Comparison of ENCODE assay signal across 10 mouse cellular contexts in the genomic region with DNA sequence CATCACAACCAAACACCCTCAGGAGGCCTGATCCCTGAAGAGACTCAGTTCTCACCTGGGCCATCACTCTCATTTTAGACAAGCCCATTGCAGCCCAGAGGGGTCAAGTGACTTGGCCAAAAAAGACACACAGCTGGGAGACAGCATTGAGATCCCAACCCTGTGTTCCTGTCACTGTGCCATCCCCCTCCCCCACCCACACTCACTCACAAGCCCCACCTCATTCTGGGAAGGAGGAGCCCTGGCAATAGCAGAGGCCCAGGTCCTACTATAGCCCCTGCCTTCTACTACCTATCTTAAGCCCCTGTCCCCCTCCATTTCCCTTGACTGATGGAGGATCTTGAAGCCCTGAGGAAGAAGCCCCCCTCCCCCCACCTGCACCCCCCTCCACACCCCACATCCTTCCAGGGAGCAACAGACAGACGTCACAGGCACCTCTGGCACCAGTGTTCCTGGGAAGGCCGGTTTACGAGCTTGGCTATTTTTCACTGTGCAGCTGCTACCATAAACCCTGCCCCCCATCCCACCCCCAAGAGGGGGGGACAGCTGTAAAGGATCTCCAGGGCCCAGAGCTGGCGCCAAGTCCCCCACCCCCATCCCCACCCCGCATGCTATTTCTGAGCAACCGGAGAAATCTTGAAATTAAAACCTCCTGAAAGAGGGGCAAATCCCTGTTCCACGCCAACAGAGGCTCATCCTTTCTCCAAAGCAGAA. TPM values are rescaled to one million over a fixed set of nuclear protein-coding genes. Genes with fewer than 3 reads are reported as not detected.
DNase-seq lines count a peak whose midpoint lies in the region; ATAC-seq lines count a peak whose summit lies in the region.
"Had no signal": no experiment of that assay in that cellular context is flagged by ENCODE, and none has a peak within 500 bp of the region (broad histone marks: within the 10 kb centered on the region; RNA-seq: fewer than 3 reads in every experiment).

No protein-coding gene starts in this region.

- peaks cover 3% of the 10 kb centered on the region; the same call in 1 of the 2 replicates for H3K27me3 ChIP-seq in forebrain, embryonic 10.5 days (ENCODE audit: poor library complexity, severe bottlenecking)
- H3K27me3 ChIP-seq in forebrain, embryonic 15.5 days = no peaks in the 10 kb centered on the region
- no peaks in the 10 kb centered on the region for H3K27me3 ChIP-seq in midbrain, embryonic 11.5 days (ENCODE audit: control insufficient read depth, insufficient read depth, low read length)
- H3K27me3 ChIP-seq in midbrain, embryonic 16.5 days (ENCODE audit: control insufficient read depth, insufficient read depth, low read depth, low read length) = peaks cover 2% of the 10 kb centered on the region; the same call in 1 of the 2 replicates
- H3K27me3 ChIP-seq in limb, embryonic 12.5 days = no peaks in the 10 kb centered on the region
- H3K27me3 ChIP-seq in forebrain, embryonic 12.5 days = peaks cover 4% of the 10 kb centered on the region; the same call in 1 of the 2 replicates

- no peak overlapping the region for H3K4me3 ChIP-seq in forebrain, embryonic 10.5 days
- H3K4me3 ChIP-seq in forebrain, embryonic 15.5 days = no peak overlapping the region
- no peak overlapping the region for H3K4me3 ChIP-seq in midbrain, embryonic 11.5 days (ENCODE audit: low read depth, low read length)
- no peak overlapping the region for H3K4me3 ChIP-seq in midbrain, embryonic 16.5 days (ENCODE audit: low read depth, low read length)
- no peak overlapping the region for H3K4me3 ChIP-seq in limb, embryonic 12.5 days (replicated peaks)
- no peak overlapping the region for H3K4me3 ChIP-seq in forebrain, embryonic 12.5 days (replicated peaks)
- H3K4me3 ChIP-seq: megakaryocyte, embryonic 14.5 days had no signal

- H3K9ac ChIP-seq in forebrain, embryonic 15.5 days (replicated peaks) = no peak overlapping the region
- H3K9ac ChIP-seq in midbrain, embryonic 11.5 days (ENCODE audit: low read length) = no peak overlapping the region
- H3K9ac ChIP-seq in midbrain, embryonic 16.5 days (ENCODE audit: low read depth, low read length) = no peak overlapping the region
- H3K9ac ChIP-seq in limb, embryonic 12.5 days (replicated peaks) = no peak overlapping the region
- H3K9ac ChIP-seq in forebrain, embryonic 12.5 days = no peak overlapping the region

- peak overlapping the region; percentile 54 for H3K27ac ChIP-seq in forebrain, embryonic 10.5 days
- H3K27ac ChIP-seq in forebrain, embryonic 15.5 days (replicated peaks) = no peak overlapping the region
- H3K27ac ChIP-seq in midbrain, embryonic 11.5 days (ENCODE audit: low read depth, low read length) = no peak overlapping the region
- no peak overlapping the region for H3K27ac ChIP-seq in midbrain, embryonic 16.5 days (ENCODE audit: low read length)
- peak overlapping the region; percentile 97 for H3K27ac ChIP-seq in limb, embryonic 12.5 days
- H3K27ac ChIP-seq in forebrain, embryonic 12.5 days = no peak overlapping the region

- peaks cover 26% of the 10 kb centered on the region for H3K4me1 ChIP-seq in forebrain, embryonic 10.5 days
- H3K4me1 ChIP-seq in forebrain, embryonic 15.5 days = no peaks in the 10 kb centered on the region
- 0 out of 2 replicates have a peak, but pooled peaks cover 5% of the 10 kb centered on the region for H3K4me1 ChIP-seq in midbrain, embryonic 11.5 days (ENCODE audit: control insufficient read depth, insufficient read depth, low read length)
- H3K4me1 ChIP-seq in midbrain, embryonic 16.5 days (ENCODE audit: control insufficient read depth, insufficient read depth, low read length) = no peaks in the 10 kb centered on the region
- H3K4me1 ChIP-seq in limb, embryonic 12.5 days (replicated peaks) = peaks cover 85% of the 10 kb centered on the region
- 0 out of 2 replicates have a peak, but pooled peaks cover 11% of the 10 kb centered on the region for H3K4me1 ChIP-seq in forebrain, embryonic 12.5 days

- WGBS in forebrain, embryonic 10.5 days = 56% methylated on average over 7 of the region's 7 CpGs
- WGBS in forebrain, embryonic 15.5 days = 47% methylated on average over 7 of the region's 7 CpGs
- WGBS in midbrain, embryonic 11.5 days = 55% methylated on average over 7 of the region's 7 CpGs
- WGBS in midbrain, embryonic 16.5 days = 50% methylated on average over 7 of the region's 7 CpGs
- 3% methylated on average over 7 of the region's 7 CpGs for WGBS in limb, embryonic 12.5 days
- WGBS in forebrain, embryonic 12.5 days = 48% methylated on average over 7 of the region's 7 CpGs

- no peaks in the 10 kb centered on the region for H3K36me3 ChIP-seq in forebrain, embryonic 10.5 days (replicated peaks)
- no peaks in the 10 kb centered on the region for H3K36me3 ChIP-seq in forebrain, embryonic 15.5 days
- no peaks in the 10 kb centered on the region for H3K36me3 ChIP-seq in midbrain, embryonic 11.5 days (ENCODE audit: control insufficient read depth, insufficient read depth, low read length)
- H3K36me3 ChIP-seq in midbrain, embryonic 16.5 days (ENCODE audit: control insufficient read depth, insufficient read depth, low read length) = no peaks in the 10 kb centered on the region
- H3K36me3 ChIP-seq in limb, embryonic 12.5 days = peaks cover 21% of the 10 kb centered on the region
- H3K36me3 ChIP-seq in forebrain, embryonic 12.5 days (replicated peaks) = no peaks in the 10 kb centered on the region

- H3K9me3 ChIP-seq in forebrain, embryonic 10.5 days = no peaks in the 10 kb centered on the region
- H3K9me3 ChIP-seq in forebrain, embryonic 15.5 days = no peaks in the 10 kb centered on the region
- no peaks in the 10 kb centered on the region for H3K9me3 ChIP-seq in midbrain, embryonic 11.5 days (ENCODE audit: control insufficient read depth, low read length)
- H3K9me3 ChIP-seq in midbrain, embryonic 16.5 days (replicated peaks; ENCODE audit: control insufficient read depth, low read length, poor library complexity, severe bottlenecking) = no peaks in the 10 kb centered on the region
- H3K9me3 ChIP-seq in limb, embryonic 12.5 days = no peaks in the 10 kb centered on the region
- no peaks in the 10 kb centered on the region for H3K9me3 ChIP-seq in forebrain, embryonic 12.5 days

- DNase-seq in forebrain, embryonic 10.5 days (ENCODE audit: extremely low spot score, low spot score) = no peak
- DNase-seq in midbrain, embryonic 11.5 days (ENCODE audit: low spot score, missing footprints) = peak; percentile 60
- peak; percentile 74 for DNase-seq in urinary bladder, postnatal 4 days (ENCODE audit: low spot score in 2 of 2)
- no peak for DNase-seq in left cerebral cortex, postnatal 10 days (ENCODE audit: extremely low spot score in 1 of 2, low spot score in 2 of 2)
- DNase-seq: layer of hippocampus, adult 9-11 months had no signal

- no peak overlapping the region for H3K4me2 ChIP-seq in forebrain, embryonic 15.5 days (replicated peaks)
- no peak overlapping the region for H3K4me2 ChIP-seq in midbrain, embryonic 11.5 days
- H3K4me2 ChIP-seq in midbrain, embryonic 16.5 days (ENCODE audit: low read length) = no peak overlapping the region
- H3K4me2 ChIP-seq in limb, embryonic 12.5 days = peak overlapping the region; percentile 31
- no peak overlapping the region for H3K4me2 ChIP-seq in forebrain, embryonic 12.5 days

- intact Hi-C loops in left cerebral cortex, postnatal 10 days (cut with DNase I) = no loop called here

- ATAC-seq in forebrain, embryonic 15.5 days (replicated peaks) = no peak
- ATAC-seq in midbrain, embryonic 11.5 days (ENCODE audit: low FRiP score) = no peak
- ATAC-seq in midbrain, embryonic 16.5 days = no peak
- ATAC-seq in limb, embryonic 12.5 days (ENCODE audit: insufficient number of reproducible peaks, insufficient read depth, low FRiP score, low TSS enrichment, low read depth) = peak; percentile 80
- ATAC-seq in forebrain, embryonic 12.5 days (ENCODE audit: low FRiP score) = no peak

RNA-seq across cellular contexts. Expression of gene Tmem119, which starts 11.1 kb away (rescaled TPM):
- polyA plus RNA-seq in forebrain, embryonic 10.5 days (2016; fragmentation: Nextera tagmentation; extraction: Ambion mirVana) = 28.8 and 36.2 TPM in 2 replicates
- polyA plus RNA-seq in forebrain, embryonic 15.5 days (2015; fragmentation: Nextera tagmentation; extraction: Ambion mirVana) = 4.9 and 5.1 TPM in 2 replicates
- 9.9 and 10.9 TPM in 2 replicates for polyA plus RNA-seq in midbrain, embryonic 11.5 days (2014; fragmentation: Nextera tagmentation; extraction: Ambion mirVana)
- polyA plus RNA-seq in midbrain, embryonic 16.5 days (2015; fragmentation: Nextera tagmentation; extraction: Ambion mirVana) = 4.8 and 5.0 TPM in 2 replicates
- 236 and 242 TPM in 2 replicates for polyA plus RNA-seq in limb, embryonic 12.5 days (2016; fragmentation: Nextera tagmentation; extraction: Ambion mirVana)
- 10 to 100 TPM; 12.0 to 16.0 TPM for total RNA-seq in left cerebral cortex, postnatal 10 days (2021)
- polyA plus RNA-seq in forebrain, embryonic 12.5 days (2016; fragmentation: Nextera tagmentation; extraction: Ambion mirVana) = 13.9 and 19.4 TPM in 2 replicates

RNA-seq across cellular contexts. Expression of gene Iscu, which starts 16.7 kb away (rescaled TPM):
- polyA plus RNA-seq in forebrain, embryonic 10.5 days (2016; fragmentation: Nextera tagmentation; extraction: Ambion mirVana) = 102 and 106 TPM in 2 replicates
- polyA plus RNA-seq in forebrain, embryonic 15.5 days (2015; fragmentation: Nextera tagmentation; extraction: Ambion mirVana) = 87.4 and 94.1 TPM in 2 replicates
- 117 and 121 TPM in 2 replicates for polyA plus RNA-seq in midbrain, embryonic 11.5 days (2014; fragmentation: Nextera tagmentation; extraction: Ambion mirVana)
- polyA plus RNA-seq in midbrain, embryonic 16.5 days (2015; fragmentation: Nextera tagmentation; extraction: Ambion mirVana) = 77.8 and 84.5 TPM in 2 replicates
- 117 and 128 TPM in 2 replicates for polyA plus RNA-seq in limb, embryonic 12.5 days (2016; fragmentation: Nextera tagmentation; extraction: Ambion mirVana)
- 10 to 100 TPM; 72.7 to 78.3 TPM for total RNA-seq in left cerebral cortex, postnatal 10 days (2021)
- polyA plus RNA-seq in forebrain, embryonic 12.5 days (2016; fragmentation: Nextera tagmentation; extraction: Ambion mirVana) = 107 and 113 TPM in 2 replicates

RNA-seq across cellular contexts. Expression of gene Sart3, which starts 16.9 kb away (rescaled TPM):
- polyA plus RNA-seq in forebrain, embryonic 10.5 days (2016; fragmentation: Nextera tagmentation; extraction: Ambion mirVana) = 74.6 and 78.3 TPM in 2 replicates
- polyA plus RNA-seq in forebrain, embryonic 15.5 days (2015; fragmentation: Nextera tagmentation; extraction: Ambion mirVana) = 57.6 and 58.7 TPM in 2 replicates
- polyA plus RNA-seq in midbrain, embryonic 11.5 days (2014; fragmentation: Nextera tagmentation; extraction: Ambion mirVana) = 49.6 and 55.2 TPM in 2 replicates
- polyA plus RNA-seq in midbrain, embryonic 16.5 days (2015; fragmentation: Nextera tagmentation; extraction: Ambion mirVana) = 39.8 and 47.5 TPM in 2 replicates
- polyA plus RNA-seq in limb, embryonic 12.5 days (2016; fragmentation: Nextera tagmentation; extraction: Ambion mirVana) = 87.9 and 91.5 TPM in 2 replicates
- total RNA-seq in left cerebral cortex, postnatal 10 days (2021) = 10 to 100 TPM; 29.1 to 35.0 TPM
- 78.4 and 78.8 TPM in 2 replicates for polyA plus RNA-seq in forebrain, embryonic 12.5 days (2016; fragmentation: Nextera tagmentation; extraction: Ambion mirVana)

RNA-seq across cellular contexts. Expression of gene Selplg, which starts 43.2 kb away (rescaled TPM):
- polyA plus RNA-seq in forebrain, embryonic 10.5 days (2016; fragmentation: Nextera tagmentation; extraction: Ambion mirVana) = 0.74 and 0.82 TPM in 2 replicates
- 1.8 TPM in 2 replicates for polyA plus RNA-seq in forebrain, embryonic 15.5 days (2015; fragmentation: Nextera tagmentation; extraction: Ambion mirVana)
- polyA plus RNA-seq in midbrain, embryonic 11.5 days (2014; fragmentation: Nextera tagmentation; extraction: Ambion mirVana) = 1.3 TPM in 2 replicates
- 1.6 and 2.0 TPM in 2 replicates for polyA plus RNA-seq in midbrain, embryonic 16.5 days (2015; fragmentation: Nextera tagmentation; extraction: Ambion mirVana)
- 1.4 and 1.8 TPM in 2 replicates for polyA plus RNA-seq in limb, embryonic 12.5 days (2016; fragmentation: Nextera tagmentation; extraction: Ambion mirVana)
- 10 to 100 TPM; 16.1 to 18.7 TPM for total RNA-seq in left cerebral cortex, postnatal 10 days (2021)
- 0.82 and 0.88 TPM in 2 replicates for polyA plus RNA-seq in forebrain, embryonic 12.5 days (2016; fragmentation: Nextera tagmentation; extraction: Ambion mirVana)

RNA-seq across cellular contexts. Expression of gene Ficd, which starts 53.6 kb away (rescaled TPM):
- 2.9 and 4.9 TPM in 2 replicates for polyA plus RNA-seq in forebrain, embryonic 10.5 days (2016; fragmentation: Nextera tagmentation; extraction: Ambion mirVana)
- 7.8 and 9.0 TPM in 2 replicates for polyA plus RNA-seq in forebrain, embryonic 15.5 days (2015; fragmentation: Nextera tagmentation; extraction: Ambion mirVana)
- 3.3 TPM in 2 replicates for polyA plus RNA-seq in midbrain, embryonic 11.5 days (2014; fragmentation: Nextera tagmentation; extraction: Ambion mirVana)
- polyA plus RNA-seq in midbrain, embryonic 16.5 days (2015; fragmentation: Nextera tagmentation; extraction: Ambion mirVana) = 9.4 and 10.9 TPM in 2 replicates
- 3.8 and 5.0 TPM in 2 replicates for polyA plus RNA-seq in limb, embryonic 12.5 days (2016; fragmentation: Nextera tagmentation; extraction: Ambion mirVana)
- 1 to 10 TPM; 7.2 to 8.0 TPM for total RNA-seq in left cerebral cortex, postnatal 10 days (2021)
- 5.4 and 7.2 TPM in 2 replicates for polyA plus RNA-seq in forebrain, embryonic 12.5 days (2016; fragmentation: Nextera tagmentation; extraction: Ambion mirVana)

Comparison
In these comparisons a context has a peak if more than half of its experiments do, and no peak if none do; other contexts are left out.
1. H3K27ac ChIP-seq: peak in forebrain, embryonic 10.5 days (single experiment) and limb, embryonic 12.5 days (single experiment); none in forebrain, embryonic 15.5 days (single experiment), midbrain, embryonic 11.5 days (single experiment), midbrain, embryonic 16.5 days (single experiment) and forebrain, embryonic 12.5 days (single experiment).
2. DNase-seq: peak in midbrain, embryonic 11.5 days (single experiment) and urinary bladder, postnatal 4 days (2 of 2); none in forebrain, embryonic 10.5 days (single experiment) and left cerebral cortex, postnatal 10 days (0 of 2).